Mouse (Mus musculus): ENCODE results near the gene Olig2.

Olig2 gene

GRCm38 (mm10) chr16:91225233-91226037 is at the start of gene Olig2:
Olig2 (plus strand) TSS chr16:91225457.
- peak; percentile 49 to 52 for DNase-seq

DNA sequence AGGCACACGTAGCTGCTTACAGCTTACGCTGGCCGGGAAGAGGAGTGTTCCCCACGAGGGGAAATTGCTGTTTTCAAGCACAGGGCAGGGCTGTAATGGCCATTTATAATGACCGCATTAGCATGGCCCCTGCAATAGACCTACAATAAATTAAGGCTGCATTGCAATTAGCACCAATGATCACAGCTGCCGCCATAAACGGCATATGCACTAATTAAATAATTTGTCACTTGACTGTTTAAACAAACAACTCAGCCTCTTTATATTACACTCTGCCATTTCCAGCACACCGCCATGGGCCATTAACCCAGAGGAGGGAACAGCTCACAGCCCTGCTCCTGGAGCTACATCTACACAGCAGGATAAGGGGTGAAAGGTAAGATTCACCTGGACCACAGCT is 49.4 kb upstream of the Olig2 start:
- DNase-seq: no peak

DNA sequence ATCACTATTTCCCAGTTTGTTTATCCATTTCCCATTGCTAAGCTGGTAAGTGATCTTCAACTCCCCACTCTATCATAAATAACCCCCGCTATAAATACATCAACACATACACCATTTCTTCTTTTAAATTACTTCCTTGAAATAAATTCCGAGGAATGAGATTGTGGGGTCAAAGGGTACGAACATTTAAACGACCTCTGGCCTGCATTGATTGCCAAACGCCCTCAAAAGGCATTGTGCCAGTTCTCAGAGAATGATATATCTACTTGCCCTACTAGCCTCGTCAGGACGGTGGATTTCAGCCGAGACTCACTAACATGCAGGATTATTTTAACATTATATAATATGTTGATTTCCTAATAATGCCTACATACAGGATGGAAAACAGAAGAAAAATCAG is 38.2 kb upstream of the Olig2 start:
- no peak for DNase-seq

GRCm38 (mm10) chr16:91187662-91188061 is 37.6 kb upstream of the Olig2 start:
- DNase-seq: no peak

- no peak for DNase-seq
Measured at GRCm38 (mm10) chr16:91188304-91188703, 37.0 kb upstream of the Olig2 start.

DNA sequence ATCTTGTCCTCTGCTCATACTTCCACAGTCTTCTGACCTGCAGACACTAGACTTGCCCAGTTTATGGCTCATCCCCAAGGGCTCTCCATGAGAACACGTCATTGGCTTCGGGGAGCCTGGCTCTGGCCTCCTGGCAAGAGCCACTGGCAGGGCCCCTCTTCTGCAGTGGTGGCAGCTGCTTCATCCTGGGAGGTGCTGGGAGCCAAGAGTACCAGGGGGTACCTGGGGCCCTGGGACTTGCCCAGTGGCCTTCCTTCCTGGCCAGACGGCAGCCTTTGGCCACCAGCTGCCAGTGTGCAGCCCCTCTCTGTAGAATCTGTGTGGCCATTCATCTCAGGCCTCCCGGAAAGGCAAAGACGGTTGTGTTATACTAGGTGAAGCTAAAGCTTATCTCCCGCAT is 34.0 kb upstream of the Olig2 start:
- peak in 1 of 2 experiments; percentile 21 for DNase-seq

GRCm38 (mm10) chr16:91191663-91192237 is 33.5 kb upstream of the Olig2 start:
- no peak for DNase-seq

DNA sequence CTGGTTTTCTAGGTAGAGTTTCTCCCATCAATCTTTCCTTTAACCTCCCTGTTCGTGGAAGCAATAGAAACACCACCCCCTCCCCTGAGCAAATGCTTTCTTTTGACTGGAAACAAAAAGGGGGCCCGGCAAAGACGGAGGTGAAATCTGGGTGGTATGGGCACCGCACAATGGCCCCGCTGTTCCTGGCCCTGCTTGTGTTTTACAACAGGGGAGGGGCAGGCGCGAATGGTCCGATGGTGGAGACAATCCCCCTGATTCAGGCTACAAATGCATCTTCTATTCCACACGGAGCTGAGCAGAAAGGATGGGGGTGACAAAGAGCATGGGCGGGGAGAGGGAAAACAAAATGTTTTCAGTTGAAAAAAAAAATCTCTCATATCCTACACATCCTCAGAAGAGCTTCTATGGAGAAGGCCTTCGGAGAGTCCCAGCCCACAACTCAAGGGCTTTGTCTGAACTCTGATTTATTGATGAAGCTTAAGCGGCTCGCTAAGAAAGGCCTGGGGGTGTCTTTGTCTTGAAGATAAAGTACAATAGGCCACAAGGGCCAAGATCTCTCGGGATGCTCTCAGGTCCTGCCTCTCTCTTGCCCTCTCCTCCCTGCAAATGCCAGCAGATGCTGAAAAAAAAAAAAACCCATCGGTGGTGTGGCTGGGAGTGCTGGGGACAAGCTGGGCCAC is 32.4 kb upstream of the Olig2 start:
- DNase-seq: no peak

DNA sequence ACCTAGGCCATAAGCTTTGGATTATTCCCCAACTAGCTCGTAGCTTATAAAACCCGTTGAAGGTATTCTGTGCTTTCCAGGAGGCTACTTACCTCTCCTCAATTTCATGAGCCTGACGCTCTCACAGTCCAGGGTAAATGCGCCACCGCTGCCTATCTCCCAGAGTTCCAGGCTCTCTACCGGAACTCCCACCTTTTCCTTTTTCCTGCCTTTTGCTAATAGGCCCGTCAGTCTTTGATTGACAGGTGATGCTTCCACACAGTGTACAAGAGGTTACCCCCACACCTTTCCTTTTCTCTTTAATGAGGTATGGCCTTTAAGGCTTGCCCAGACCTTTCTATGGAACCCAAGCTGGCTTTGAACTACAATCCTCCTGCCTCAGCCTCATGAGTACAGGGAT is 25.4 kb upstream of the Olig2 start:
- DNase-seq: no peak

- DNase-seq: peak in 1 of 2 experiments; percentile 13
Measured at GRCm38 (mm10) chr16:91202989-91203388, 22.3 kb upstream of the Olig2 start.

GRCm38 (mm10) chr16:91206371-91206770 is 18.9 kb upstream of the Olig2 start:
- no peak for DNase-seq

GRCm38 (mm10) chr16:91217077-91217476 is 8.2 kb upstream of the Olig2 start:
- no peak for DNase-seq

DNA sequence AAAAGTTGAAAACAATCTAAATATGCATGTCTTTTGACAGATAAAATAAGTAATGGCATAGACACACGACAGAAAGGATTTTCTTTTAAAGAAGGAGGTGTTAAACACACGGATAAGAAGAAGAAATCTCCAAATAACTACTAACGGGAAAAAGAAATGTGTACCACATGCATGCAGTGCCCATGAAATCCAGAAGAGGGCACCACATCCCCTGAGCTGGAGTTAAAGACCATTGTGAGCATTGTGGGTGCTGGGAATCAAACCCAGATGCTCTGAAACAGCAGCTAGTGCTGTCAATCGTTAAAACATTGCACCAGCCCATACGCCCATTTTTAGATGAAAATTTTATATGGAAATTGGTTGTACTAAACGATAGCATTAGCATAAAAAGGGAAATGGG is 7.3 kb upstream of the Olig2 start:
- no peak for DNase-seq

DNA sequence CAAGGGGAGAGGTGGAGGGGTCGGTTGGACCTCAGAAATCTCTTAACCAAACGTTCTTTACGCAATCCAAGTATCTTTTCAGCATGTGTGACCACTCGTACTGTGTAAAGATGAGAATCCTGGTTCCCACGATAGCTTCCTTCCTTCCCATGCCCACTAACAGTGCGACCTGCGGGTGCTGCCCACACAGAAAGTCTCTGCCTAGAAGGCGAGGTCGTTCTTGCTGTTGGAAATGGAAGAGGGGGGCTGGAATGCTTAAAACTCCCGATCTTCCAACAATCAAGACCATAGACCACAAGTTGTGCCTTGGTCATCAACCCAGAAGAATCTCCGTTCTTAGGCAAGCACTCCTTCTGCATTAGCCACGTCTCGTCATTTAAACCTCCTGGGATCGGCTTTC is 6.0 kb upstream of the Olig2 start:
- no peak for DNase-seq

DNA sequence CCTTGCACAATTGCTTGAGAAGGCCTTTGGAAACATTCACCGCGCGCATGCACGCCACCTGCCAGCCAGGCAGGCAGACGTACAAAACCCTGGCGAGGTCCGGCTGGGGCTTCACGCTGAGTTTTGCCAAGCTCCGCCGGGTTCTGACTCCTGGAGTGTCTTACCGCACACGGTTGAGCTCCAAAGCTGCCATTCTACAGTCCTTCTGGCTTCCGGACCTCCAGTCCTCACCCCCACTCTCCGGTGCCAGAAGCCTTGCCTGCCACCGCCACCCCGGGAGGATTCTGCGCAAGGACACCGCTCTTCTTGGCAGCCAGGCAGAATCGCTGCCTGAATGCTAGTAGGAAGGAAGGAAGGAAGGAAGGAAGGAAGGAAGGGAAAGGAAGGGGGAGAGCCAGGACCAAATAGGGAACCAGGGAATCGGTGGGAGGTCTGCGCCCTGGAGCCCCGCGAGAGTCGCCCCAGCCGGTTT is 3.0 kb upstream of the Olig2 start:
- peak; percentile 25 to 36 for DNase-seq

- peak; percentile 28 to 33 for DNase-seq
Measured at GRCm38 (mm10) chr16:91222643-91223271, 2.5 kb upstream of the Olig2 start.

GRCm38 (mm10) chr16:91223327-91224067 is 1.8 kb upstream of the Olig2 start:
- DNase-seq: no peak

GRCm38 (mm10) chr16:91224068-91224402 is 1.2 kb upstream of the Olig2 start:
- no peak for DNase-seq

- DNase-seq: peak; percentile 40 to 56
Measured at GRCm38 (mm10) chr16:91224481-91225232, 600 bp upstream of the Olig2 start.

DNA sequence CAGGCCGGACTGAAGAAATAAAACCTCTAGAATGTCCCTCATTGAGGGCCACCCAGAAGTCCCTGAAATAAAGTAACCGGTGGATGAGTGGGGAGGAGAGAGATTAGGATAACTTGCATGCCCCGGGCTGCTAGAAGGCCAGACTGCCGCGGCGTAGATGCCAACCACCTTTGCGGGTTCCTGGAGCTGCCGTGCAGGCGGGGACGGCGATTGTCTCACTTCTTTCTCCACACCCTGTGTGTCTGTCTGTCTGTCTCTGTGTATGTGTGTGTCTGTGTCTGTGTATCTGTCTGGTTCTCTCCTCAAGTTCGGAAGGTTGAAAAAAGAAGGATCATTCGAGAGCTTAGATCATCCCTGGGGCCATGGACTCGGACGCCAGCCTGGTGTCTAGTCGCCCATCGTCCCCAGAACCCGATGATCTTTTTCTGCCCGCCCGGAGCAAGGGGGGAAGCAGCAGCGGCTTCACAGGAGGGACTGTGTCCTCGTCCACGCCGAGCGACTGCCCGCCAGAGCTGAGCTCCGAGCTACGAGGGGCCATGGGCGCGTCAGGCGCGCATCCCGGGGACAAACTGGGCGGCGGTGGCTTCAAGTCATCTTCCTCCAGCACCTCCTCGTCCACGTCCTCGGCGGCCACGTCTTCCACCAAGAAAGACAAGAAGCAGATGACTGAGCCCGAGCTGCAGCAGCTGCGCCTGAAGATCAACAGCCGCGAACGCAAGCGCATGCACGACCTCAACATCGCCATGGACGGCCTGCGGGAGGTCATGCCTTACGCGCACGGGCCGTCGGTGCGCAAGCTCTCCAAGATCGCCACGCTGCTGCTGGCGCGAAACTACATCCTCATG is 1.0 kb downstream of the Olig2 start:
- DNase-seq: no peak
